Mouse (Mus musculus) adrenal gland, postnatal 25 days (tissue): ENCODE data around the gene Foxk1. TPM values are rescaled to one million over a fixed set of nuclear protein-coding genes. Genes with fewer than 3 reads are reported as not detected.
A peak's percentile ranks its signal among the peaks of the same experiment; 100 is the strongest.

Experiments
- DNase-seq: peaks from one replicate; pipeline ENCODE4 v3.0.0; 2021; ENCODE audit warnings: mixed read lengths
- total RNA-seq: library from RNA; stranded (reverse); gene quantifications from 2 replicates; pipeline ENCODE4 v1.2.3, GENCODE M21; 2021

Gene Foxk1
- total RNA-seq, 1 experiment from 2014 or later = 27.3 TPM

DNA sequence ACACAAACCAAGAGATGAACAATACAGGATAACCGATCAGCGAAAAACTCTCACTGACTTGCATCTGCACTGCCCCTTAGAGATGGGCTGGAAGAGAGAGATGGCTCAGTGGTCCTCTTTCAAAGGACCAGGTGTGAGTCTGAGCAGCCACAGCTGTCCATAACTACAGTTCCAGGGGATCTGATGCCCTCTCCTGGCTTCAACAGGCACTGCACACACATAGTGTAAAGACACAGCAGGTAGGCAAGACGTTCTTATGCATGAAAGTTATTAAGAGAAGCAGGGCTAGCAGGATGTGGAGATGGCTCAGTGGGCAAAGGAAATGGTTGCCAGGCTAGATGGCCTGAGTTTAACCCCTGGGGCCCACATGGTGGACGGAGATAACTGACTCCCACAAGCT lies 13.6 kb upstream of the Foxk1 start:
- no peak for DNase-seq

- DNase-seq = no peak
Observed at GRCm38 (mm10) chr5:142391691-142392090, 9.6 kb upstream of the Foxk1 start.

DNA sequence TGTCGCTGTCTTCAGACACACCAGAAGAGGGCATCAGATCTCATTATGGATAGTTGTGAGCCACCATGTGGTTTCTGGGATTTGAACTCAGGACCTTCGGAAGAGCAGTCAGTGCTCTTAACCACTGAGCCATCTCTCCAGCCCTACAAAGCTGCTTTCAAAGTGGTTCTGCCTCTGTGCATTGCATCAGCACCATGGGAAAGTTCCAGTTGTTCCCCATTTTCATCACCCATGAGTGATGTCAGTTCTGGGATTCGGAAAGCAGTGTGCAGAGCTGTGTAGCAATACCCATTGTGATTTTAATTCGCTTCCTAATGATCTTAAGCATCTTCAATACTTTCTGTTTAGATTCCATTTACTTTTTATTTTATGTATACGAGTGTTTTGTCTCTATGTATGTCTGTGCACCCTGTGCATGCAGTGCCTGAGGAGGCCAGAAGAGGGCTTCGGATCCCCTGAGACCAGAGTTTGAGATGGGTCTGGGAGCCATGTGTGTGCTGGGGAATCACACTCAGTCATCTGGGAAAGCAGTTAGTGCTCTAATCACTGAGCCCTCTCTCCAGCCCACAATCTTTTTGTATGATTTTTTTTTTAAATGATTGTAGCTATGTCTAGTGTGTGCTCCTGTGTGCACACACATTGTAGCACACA lies 6.6 kb upstream of the Foxk1 start:
- DNase-seq = no peak

DNA sequence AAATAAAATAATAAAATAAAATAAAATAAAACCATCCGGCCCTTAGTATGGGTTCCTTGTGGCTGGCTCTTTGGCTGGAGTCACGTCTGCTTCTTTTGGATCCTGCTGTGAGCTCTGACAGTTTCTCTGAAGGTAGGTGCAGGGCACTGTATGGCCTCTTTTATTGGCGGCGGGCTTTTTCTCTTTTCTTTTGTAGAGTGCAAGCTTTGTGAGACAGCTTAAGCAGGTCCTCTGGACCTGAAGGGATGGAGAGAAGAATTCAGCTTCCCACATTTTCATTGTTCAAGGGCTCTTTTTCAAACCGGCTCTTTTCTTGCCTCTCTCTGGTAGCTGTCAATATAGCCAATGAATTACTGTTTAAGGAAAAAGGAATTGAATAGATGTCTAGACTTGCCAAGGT lies 5.4 kb upstream of the Foxk1 start:
- DNase-seq = no peak

- DNase-seq = peak; percentile 24
Observed at GRCm38 (mm10) chr5:142400181-142400883, 965 bp upstream of the Foxk1 start.

- DNase-seq = peak; percentile 51
Observed at GRCm38 (mm10) chr5:142401641-142402625, 636 bp downstream of the Foxk1 start.

DNA sequence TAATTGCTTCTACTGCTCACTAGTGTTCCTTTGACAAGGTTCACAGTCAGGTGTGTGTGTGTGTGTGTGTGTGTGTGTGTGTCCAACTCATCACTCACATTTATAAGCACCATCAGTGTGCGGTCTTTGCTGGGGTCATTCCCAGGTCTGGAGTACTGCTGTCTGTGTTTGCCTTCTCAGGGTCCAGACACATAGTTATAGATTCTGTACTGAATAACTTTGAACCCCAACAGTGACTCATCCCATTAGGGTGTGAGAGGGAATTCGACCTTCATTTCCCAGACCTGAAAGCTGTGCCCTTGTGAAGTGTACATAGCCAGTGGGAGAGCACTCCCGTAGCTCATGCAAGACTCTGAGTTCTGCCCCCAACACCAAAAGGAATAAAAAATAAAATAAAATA lies 2.4 kb downstream of the Foxk1 start:
- no peak for DNase-seq

DNA sequence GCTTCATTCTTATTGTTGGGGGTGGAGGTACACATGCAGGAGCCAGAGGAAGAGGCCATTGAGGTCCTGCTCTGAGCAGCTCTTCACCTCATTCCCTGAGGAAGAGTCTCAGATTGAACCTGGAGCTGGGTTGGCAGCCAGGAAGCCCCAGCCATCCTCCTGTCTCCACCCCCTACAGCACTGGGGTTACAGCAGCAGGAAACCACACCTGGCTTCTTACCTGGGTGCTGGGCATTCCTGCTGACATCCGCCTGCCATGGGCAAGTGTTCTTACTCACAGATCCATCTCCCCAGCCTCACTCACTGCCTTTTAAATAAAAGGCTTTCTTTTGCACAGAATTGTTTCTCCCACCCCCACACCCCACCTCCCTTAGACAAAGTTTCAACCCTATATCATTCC lies 3.0 kb downstream of the Foxk1 start:
- DNase-seq = no peak

DNA sequence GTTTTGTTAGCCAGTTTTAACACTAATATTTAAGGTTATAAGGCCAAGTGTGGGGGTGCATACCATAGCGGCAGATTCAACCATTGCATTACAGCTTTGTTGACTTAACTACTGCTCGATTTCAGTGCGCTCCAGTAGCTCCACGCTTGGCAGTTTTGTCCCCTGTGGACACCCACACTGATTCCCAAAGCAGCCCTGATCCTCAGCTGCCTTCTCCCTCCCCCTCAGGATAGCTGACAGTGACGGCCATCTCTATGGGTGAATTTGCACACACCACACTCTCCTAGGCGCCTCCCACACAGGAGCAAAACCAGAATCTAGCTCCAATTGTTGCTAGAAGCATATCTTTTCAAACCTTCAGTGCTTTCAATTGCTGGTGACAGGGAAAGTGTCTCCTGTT lies 4.1 kb downstream of the Foxk1 start:
- no peak for DNase-seq

GRCm38 (mm10) chr5:142406401-142406800 lies 5.1 kb downstream of the Foxk1 start:
- no peak for DNase-seq

- DNase-seq = no peak
Observed at GRCm38 (mm10) chr5:142406937-142407336, 5.6 kb downstream of the Foxk1 start.

DNA sequence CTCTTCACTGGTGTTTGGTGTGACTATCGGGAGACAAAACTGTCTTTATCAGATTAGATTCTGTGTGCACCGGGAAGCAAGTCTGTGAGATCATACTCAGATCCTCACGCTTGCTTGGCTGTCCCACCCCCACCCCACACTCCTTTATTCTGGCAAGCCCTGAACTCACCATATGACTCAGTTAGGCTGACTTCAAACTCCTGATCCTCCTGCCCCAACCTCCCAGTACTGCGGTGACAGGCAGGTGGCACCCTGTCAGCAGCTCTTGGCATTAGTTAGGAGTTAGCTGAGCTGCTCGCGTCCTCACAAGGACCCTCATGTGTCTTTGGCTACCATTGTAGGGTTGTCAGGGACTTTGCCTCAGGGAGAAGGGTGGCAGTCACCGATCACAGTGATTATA lies 6.1 kb downstream of the Foxk1 start:
- no peak for DNase-seq

GRCm38 (mm10) chr5:142409169-142409568 lies 7.9 kb downstream of the Foxk1 start:
- no peak for DNase-seq

GRCm38 (mm10) chr5:142410348-142410747 lies 9.1 kb downstream of the Foxk1 start:
- no peak for DNase-seq

GRCm38 (mm10) chr5:142412678-142413385 lies 11.5 kb downstream of the Foxk1 start:
- peak; percentile 42 for DNase-seq

DNA sequence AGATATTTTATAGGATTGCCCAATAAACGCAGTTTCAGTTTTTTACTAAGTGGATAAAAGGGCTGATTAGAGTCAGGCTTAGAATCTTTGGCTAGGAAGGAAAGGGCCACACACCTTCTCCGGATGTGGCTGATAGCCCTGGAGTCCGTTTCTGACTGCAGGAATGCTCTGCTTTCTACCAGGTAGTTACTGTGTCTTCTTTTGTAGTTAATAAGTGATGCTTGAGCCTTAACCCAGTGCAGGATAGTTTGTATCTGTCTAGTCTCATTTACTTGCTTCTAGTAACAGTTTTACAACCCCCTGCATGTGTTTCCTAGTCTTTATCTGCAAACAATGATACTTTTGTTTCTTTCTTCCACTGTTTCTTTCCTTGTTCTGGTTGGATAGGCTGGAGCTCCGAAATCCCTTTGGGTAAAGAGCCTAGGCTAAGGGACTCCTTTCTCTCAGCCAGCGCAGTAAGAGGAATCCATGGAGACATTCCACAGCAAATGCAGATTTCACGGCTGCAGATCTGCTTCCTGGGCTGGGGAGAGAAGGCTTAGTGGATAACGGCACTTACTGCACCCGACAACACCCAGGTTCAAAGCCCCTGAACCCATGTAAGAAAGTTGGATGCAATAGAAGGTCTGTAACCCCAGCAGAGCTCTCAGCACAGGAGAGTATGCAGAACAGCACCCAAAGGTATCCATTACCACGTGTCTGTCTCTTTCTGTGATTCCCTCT lies 12.6 kb downstream of the Foxk1 start:
- no peak for DNase-seq

GRCm38 (mm10) chr5:142415401-142415800 lies 14.1 kb downstream of the Foxk1 start:
- DNase-seq = no peak

DNA sequence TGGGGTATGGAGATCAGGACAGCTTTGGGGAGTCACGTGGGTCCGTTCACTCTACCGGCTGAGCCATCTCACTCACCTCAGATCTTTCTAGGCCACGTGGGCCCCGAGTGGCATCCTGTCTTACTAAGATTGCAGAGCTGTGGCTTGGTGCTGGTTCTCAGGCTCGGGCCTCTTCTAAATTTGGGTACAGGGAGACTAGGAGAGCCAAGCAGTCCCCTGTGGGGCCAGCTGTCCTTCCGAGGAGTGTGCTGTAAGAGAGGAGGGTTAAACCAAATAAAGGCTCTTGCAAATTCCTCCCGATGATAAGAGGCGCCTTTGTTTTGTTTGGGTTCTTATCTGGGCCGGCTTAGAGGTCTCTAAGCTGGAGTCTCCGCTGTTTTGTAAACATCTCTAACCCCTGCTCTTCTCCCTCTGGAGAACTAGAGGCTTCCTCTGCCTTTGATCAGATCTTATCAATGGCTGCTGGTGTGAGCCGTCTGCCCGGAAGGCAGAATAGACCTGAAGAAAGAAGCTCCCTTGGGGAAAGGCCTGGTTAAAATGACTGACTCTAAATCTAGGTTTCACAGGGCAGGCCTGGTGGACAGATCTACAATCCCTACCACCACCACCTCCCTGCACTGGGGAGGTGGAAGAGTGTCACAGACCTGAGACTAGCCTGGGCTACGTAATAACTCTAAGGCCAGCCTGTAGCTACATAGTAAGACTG lies 14.9 kb downstream of the Foxk1 start:
- no peak for DNase-seq

DNA sequence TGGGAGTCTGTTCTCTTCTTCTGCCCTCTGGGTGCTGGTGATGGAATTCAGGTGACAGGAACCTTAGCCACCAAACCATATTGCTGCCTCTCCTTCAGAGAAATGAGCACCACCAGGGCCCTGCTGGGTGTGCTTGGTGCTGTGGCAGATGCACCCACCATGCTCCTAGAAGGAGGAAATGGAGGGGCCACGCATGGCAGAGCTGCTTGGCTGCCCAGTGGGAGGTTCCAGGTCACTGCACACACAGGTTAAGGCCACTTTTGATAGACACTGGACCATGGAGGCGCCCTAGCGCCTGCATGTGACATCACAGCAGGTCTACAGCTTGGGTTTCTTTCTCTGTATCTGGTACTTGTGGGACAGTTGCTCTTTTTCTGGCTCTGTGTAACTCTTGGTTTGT lies 15.8 kb downstream of the Foxk1 start:
- DNase-seq = no peak

- no peak for DNase-seq
Observed at GRCm38 (mm10) chr5:142417876-142418275, 16.6 kb downstream of the Foxk1 start.

DNA sequence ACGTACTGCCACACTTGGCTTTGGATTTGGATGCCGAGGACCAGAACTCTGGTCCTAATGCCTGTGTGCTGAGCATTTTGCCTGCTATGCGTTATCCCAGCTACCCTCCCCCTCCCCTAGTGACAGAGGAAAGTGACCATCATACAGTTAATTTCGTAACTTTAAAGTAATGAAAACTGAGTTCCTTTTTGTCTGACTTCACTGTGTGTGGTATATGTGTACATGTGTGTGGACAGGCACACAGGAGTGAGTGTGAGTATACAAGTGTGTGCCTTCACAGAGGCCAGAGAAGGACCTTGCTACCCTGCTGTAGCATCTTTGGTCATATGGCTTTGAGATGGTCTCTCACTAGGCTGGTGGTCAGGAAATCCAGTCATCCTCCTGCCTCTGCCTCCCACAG lies 17.1 kb downstream of the Foxk1 start:
- DNase-seq = no peak
